Mouse (Mus musculus): ENCODE measurements at regions not wholly inside any gene's neighbourhood (a gene's known extent, or its start where the extent isn't known, plus 50 kb on each side); places are given as distances from the start of the nearest gene placed in this dataset.
"Not testable (repeated sequence)": the region's sequence is repeated elsewhere in the genome, so short reads cannot be mapped to it uniquely, and the experiment has no call there.

- TF ChIP-seq POLR2A (IDR thresholded peaks at IDR 0.05; ENCODE audit: borderline replicate concordance, extremely low read depth, low read depth, low read length); CTCF (IDR thresholded peaks at IDR 0.05; ENCODE audit: insufficient read depth, low read length): not testable (repeated sequence)
Measured at GRCm38 (mm10) chr17:29436484-29436870, 54.1 kb upstream of the Pim1 start.
